Mouse (Mus musculus) liver, embryonic 16.5 days (tissue): ENCODE measurements around the gene Wnk2. TPM values are rescaled to one million over a fixed set of nuclear protein-coding genes. Genes with fewer than 3 reads are reported as not detected.

Experiments used
- ATAC-seq: fragments of 200-750 bp; cut with Nextera tagmentation; 2 replicates; pipeline ENCODE4 v1.8.0; 2017; ENCODE audit warnings: low read depth, mild to moderate bottlenecking, moderate number of reproducible peaks, moderate library complexity
- H3K27ac ChIP-seq: fragments of 300-500 bp; sonication (generic); 2 replicates; pipeline ENCODE4 v1.5.1; 2014; ENCODE audit warnings: mild to moderate bottlenecking, low read length
- H3K27me3 ChIP-seq: fragments of 300-500 bp; sonication (generic); 2 replicates; pipeline ENCODE4 v1.6.1; 2014; ENCODE audit warnings: low read depth, low read length, mixed read lengths; ENCODE audit not compliant: control insufficient read depth, insufficient read depth
- H3K36me3 ChIP-seq: fragments of 300-500 bp; sonication (generic); 2 replicates; pipeline ENCODE4 v1.6.1; 2014; ENCODE audit warnings: mild to moderate bottlenecking; ENCODE audit not compliant: control insufficient read depth, insufficient read depth
- H3K4me1 ChIP-seq: fragments of 300-500 bp; sonication (generic); 2 replicates; pipeline ENCODE4 v1.6.1; 2014; ENCODE audit warnings: low read depth, low read length, mixed read lengths; ENCODE audit not compliant: control insufficient read depth
- H3K4me2 ChIP-seq: fragments of 300-500 bp; sonication (generic); 2 replicates; pipeline ENCODE4 v1.6.1; 2014; ENCODE audit warnings: low read depth, low read length, mixed read lengths
- H3K4me3 ChIP-seq: fragments of 300-500 bp; sonication (generic); 2 replicates; pipeline ENCODE4 v1.5.1; 2014; ENCODE audit warnings: low read depth, mild to moderate bottlenecking, low read length
- H3K9ac ChIP-seq: fragments of 300-500 bp; sonication (generic); 2 replicates; pipeline ENCODE4 v1.6.1; 2014; ENCODE audit warnings: low read depth, low read length
- H3K9me3 ChIP-seq: fragments of 300-500 bp; sonication (generic); replicated peaks from 2 replicates; pipeline ENCODE4 v1.6.1; 2016; ENCODE audit warnings: low read length; ENCODE audit not compliant: control insufficient read depth
- WGBS: fragments of 180-500 bp; shearing (Covaris S2); extraction: QIAGEN DNeasy Blood & Tissue Kit; methylation state at CpG from one replicate; pipeline ENCODE4 v1.1.7; 2014; ENCODE audit not compliant: insufficient replicate concordance; 5-methylcytosine and 5-hydroxymethylcytosine counted together
- polyA plus RNA-seq: library from polyadenylated mRNA; unstranded; fragments of >200 nt; fragmentation: Nextera tagmentation; extraction: Ambion mirVana; gene quantifications from 2 replicates; pipeline ENCODE4 v1.2.1, GENCODE M21; 2015

The Wnk2 gene
- polyA plus RNA-seq, 1 experiment from 2014 or later = 0.15 TPM

DNA sequence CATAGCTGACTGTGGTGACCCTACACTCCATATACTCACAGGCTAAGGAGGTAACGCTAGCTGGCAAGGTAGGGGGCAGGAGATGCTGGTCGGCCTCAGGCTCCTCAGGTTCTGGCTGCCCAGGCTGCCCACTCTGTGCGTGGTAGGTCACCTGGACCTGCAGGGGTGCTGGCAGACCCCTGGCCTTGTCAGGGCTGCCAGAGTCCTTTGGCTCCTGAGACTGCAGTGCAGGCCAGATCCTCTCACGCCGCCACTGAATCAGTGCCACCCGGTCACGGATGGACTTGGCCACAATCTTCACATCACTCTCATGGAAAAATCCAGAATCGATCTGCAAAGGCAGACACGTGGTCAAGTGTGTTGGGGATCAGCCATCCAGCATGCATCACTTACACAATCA lies 62.6 kb downstream of the Wnk2 start:
- Histone ChIP-seq H3K4me2 (no peak overlapping the region), H3K9ac (no peak overlapping the region), H3K27ac (no peak overlapping the region), H3K36me3 (no peaks in the 10 kb centered on the region), H3K4me3 (no peak overlapping the region), H3K4me1 (no peaks in the 10 kb centered on the region), H3K27me3 (no peaks in the 10 kb centered on the region), H3K9me3 (no peaks in the 10 kb centered on the region)
- ATAC-seq = no peak
- 68% methylated on average over 9 of the region's 9 CpGs for WGBS

DNA sequence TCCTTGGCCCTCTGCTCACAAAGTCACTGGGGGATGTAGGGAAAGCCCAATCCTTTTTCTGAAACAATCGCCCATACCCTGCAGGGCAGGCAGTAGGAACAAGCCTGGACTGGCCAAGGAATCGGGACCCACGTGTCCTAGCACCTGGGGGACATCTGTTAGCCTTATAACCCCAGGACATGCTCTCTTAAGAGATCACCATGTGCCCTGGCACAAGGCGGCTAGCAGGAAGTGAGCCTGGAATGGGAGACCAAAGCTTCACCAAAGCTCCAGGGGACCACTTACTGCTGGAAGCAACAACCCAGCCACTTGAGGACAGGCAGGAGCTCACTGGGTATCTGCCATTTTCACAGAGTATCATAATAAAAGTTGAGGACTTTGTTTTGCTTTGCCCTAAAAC lies 63.0 kb downstream of the Wnk2 start:
- Histone ChIP-seq H3K27ac (no peak overlapping the region), H3K4me1 (no peaks in the 10 kb centered on the region), H3K36me3 (no peaks in the 10 kb centered on the region), H3K9me3 (no peaks in the 10 kb centered on the region), H3K4me2 (no peak overlapping the region), H3K27me3 (no peaks in the 10 kb centered on the region), H3K9ac (no peak overlapping the region), H3K4me3 (no peak overlapping the region)
- no peak for ATAC-seq
- 52% methylated on average over 4 of the region's 4 CpGs for WGBS

DNA sequence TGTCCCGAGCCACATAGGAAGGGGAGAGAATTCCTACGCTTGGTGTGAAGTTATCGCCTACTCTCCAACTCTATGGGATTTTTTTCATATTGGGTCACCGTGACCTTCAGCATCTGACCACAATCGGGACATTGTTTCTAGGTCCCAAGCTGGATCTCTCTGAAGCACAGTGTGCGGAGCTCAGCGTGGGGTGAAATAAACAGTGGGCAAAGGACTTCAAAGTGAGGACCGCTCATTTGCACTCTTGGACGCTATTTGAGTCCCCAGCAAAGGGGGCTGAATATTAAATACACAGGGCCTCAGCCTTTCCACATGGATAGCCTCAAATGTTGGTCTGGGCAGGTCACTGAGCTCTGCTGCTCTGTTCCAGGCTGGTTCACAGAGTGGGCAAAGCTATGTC lies 63.9 kb downstream of the Wnk2 start:
- no peak overlapping the region for H3K27ac ChIP-seq
- no peak overlapping the region for H3K4me2 ChIP-seq
- WGBS = 72% methylated on average over 9 of the region's 9 CpGs
- no peak overlapping the region for H3K4me3 ChIP-seq
- no peaks in the 10 kb centered on the region for H3K36me3 ChIP-seq
- H3K27me3 ChIP-seq = no peaks in the 10 kb centered on the region
- no peak overlapping the region for H3K9ac ChIP-seq
- no peaks in the 10 kb centered on the region for H3K9me3 ChIP-seq
- no peaks in the 10 kb centered on the region for H3K4me1 ChIP-seq
- no peak for ATAC-seq

DNA sequence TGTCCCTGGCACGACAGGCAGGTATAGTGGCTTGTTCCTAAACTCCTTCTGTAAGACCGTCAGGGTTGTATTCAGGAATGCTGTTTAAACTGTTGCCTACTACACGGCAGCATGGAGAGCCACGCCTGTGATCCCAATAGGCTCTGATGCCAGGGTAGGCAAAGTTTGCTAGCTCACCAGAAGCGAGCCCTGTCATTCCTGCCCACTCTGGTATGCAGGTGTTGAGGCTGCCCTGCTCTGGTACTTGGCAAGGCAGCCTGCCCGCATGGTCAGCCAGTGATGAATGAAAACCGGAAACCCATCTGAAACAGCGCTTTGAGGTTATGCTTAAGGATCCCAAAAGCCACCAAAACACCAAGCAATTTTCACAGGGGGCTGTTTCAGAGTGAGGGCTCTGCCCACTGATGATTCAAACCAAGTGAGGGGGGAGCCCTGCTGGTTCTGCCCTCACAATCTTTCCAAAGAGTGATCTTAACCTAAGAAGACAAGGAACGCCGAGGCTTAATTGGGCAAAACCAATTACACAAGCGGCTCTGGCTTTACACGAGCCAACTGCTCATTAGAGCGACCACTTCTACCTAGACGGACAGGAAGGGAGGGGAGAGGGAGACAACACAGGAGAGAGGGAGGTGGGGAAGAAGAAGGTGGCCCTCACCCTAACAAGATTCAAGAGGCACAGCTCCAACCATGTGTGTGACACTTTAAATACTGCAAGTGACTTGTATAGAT lies 65.5 kb downstream of the Wnk2 start:
- Histone ChIP-seq H3K27me3 (no peaks in the 10 kb centered on the region), H3K4me3 (no peak overlapping the region), H3K27ac (no peak overlapping the region), H3K4me1 (no peaks in the 10 kb centered on the region), H3K9me3 (no peaks in the 10 kb centered on the region), H3K36me3 (no peaks in the 10 kb centered on the region), H3K4me2 (no peak overlapping the region), H3K9ac (no peak overlapping the region)
- 68% methylated on average over 14 of the region's 14 CpGs for WGBS
- ATAC-seq = no peak

DNA sequence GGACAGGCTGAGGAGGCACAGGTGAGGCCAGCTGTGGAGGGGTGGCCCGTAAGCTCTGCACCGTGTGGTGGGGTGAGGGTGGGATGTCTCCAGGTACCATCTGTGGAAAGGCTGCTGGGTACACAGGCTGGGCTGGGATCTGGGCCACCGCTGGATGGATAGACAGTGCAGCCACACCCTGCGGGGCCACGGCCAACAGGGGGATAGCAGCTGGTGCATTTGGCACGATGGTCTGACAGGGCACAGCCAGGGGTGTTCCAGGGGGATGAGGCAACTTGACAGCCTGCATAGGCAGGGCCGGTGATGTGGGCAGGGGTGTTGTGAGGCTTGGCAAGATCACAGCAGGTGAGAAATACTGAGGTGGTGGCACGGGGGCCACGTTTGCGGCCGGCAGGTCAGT lies 71.6 kb downstream of the Wnk2 start:
- 73% methylated on average over 11 of the region's 11 CpGs for WGBS
- H3K4me2 ChIP-seq = no peak overlapping the region
- no peak overlapping the region for H3K27ac ChIP-seq
- no peak overlapping the region for H3K9ac ChIP-seq
- no peaks in the 10 kb centered on the region for H3K36me3 ChIP-seq
- no peak overlapping the region for H3K4me3 ChIP-seq
- H3K27me3 ChIP-seq = no peaks in the 10 kb centered on the region
- H3K4me1 ChIP-seq = no peaks in the 10 kb centered on the region
- no peaks in the 10 kb centered on the region for H3K9me3 ChIP-seq
- no peak for ATAC-seq

DNA sequence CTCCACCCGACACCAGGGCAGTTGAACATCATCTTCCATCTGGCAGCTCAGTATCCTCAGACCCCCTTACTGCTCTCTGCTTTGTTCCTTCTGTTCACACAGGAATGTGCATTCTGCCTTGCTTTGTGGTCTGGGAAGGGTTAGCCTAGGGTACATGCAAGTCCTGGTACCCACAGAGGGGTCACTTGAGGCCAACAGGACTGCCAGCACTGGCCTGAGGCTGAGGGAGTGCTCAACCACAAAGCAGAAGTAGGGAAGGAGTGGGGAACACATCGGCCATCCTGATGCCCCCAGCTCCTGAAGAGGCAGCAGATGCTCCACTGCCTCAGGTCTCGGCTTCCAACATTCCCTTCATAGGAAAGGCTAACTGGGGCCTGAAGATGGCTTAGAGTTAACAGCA lies 72.4 kb downstream of the Wnk2 start:
- H3K36me3 ChIP-seq = no peaks in the 10 kb centered on the region
- H3K9ac ChIP-seq = no peak overlapping the region
- no peak overlapping the region for H3K27ac ChIP-seq
- no peak overlapping the region for H3K4me2 ChIP-seq
- no peak for ATAC-seq
- no peak overlapping the region for H3K4me3 ChIP-seq
- H3K9me3 ChIP-seq = no peaks in the 10 kb centered on the region
- 38% methylated on average over 3 of the region's 3 CpGs for WGBS
- H3K4me1 ChIP-seq = no peaks in the 10 kb centered on the region
- no peaks in the 10 kb centered on the region for H3K27me3 ChIP-seq

DNA sequence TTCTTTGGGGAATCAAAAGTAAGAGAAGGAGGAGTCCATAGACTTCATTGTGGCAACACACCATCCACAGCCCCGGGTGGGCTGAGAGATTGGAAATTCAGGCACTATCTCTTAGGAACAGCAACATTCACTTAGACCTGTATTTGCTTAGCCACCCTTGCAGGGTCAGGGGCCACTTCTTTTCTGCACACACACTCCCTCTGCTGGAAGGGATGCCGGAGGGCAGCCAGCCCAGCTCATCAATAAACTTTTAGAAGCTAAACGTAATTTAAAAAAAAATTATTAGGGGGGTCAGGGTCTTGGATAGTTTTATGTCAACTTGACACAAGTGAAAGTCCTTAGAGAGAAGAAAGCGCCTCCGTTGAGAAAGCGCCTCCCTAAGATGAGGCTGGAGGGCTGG lies 74.5 kb downstream of the Wnk2 start:
- Histone ChIP-seq H3K4me1 (no peaks in the 10 kb centered on the region), H3K4me3 (no peak overlapping the region), H3K36me3 (no peaks in the 10 kb centered on the region), H3K27ac (no peak overlapping the region), H3K9ac (no peak overlapping the region), H3K9me3 (no peaks in the 10 kb centered on the region), H3K4me2 (no peak overlapping the region), H3K27me3 (no peaks in the 10 kb centered on the region)
- WGBS = 57% methylated on average over 6 of the region's 6 CpGs
- no peak for ATAC-seq

DNA sequence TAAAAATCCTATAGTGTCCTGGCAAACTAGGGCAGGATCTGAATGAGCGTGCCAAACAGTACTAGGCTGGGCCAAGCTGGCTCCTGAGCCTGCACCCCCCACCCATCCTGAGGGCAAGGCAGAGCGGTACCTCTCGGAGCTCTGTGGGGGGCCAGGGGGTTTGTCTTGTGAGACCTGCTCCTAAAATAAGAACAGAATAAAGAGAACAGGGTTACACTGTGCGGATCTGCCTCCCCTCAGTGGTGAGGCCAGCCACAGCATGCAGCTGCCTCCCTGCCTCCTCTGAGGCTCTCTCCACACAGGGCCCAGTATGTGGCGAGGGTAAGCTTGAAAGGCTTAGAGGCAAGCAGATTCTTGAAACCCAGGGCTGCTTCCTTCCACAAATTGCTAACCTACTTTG lies 76.0 kb downstream of the Wnk2 start:
- Histone ChIP-seq H3K4me3 (no peak overlapping the region), H3K36me3 (no peaks in the 10 kb centered on the region), H3K27me3 (no peaks in the 10 kb centered on the region), H3K9ac (no peak overlapping the region), H3K4me2 (no peak overlapping the region), H3K4me1 (no peaks in the 10 kb centered on the region), H3K27ac (no peak overlapping the region), H3K9me3 (no peaks in the 10 kb centered on the region)
- WGBS = 67% methylated on average over 5 of the region's 5 CpGs
- ATAC-seq = no peak

DNA sequence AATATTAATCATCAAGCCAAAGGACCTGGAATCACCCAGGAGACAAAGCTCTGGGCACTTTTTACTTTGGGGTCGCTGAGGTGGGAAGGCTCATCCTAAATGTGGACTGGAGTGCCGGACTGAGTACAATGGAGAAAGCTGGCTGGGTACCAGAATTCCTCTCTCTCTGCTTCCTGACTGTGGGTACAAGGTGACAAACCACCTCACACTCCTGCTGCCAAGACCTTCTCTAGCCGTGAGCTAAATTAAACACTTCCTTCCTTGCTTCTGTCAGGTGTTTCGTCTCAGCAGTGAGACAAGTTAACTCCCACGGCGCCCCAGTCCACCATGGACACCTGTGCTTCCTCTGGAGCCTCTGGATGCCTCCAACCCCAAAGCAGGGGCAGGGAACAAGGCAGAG lies 77.8 kb downstream of the Wnk2 start:
- no peaks in the 10 kb centered on the region for H3K4me1 ChIP-seq
- no peak overlapping the region for H3K4me3 ChIP-seq
- H3K9ac ChIP-seq = no peak overlapping the region
- ATAC-seq = no peak
- WGBS = 45% methylated on average over 6 of the region's 6 CpGs
- no peak overlapping the region for H3K4me2 ChIP-seq
- H3K27me3 ChIP-seq = no peaks in the 10 kb centered on the region
- no peak overlapping the region for H3K27ac ChIP-seq
- H3K36me3 ChIP-seq = no peaks in the 10 kb centered on the region
- H3K9me3 ChIP-seq = no peaks in the 10 kb centered on the region
